Mouse (Mus musculus) yolk sac, embryonic 10.5 days (tissue): Measurements from ENCODE around the gene Olfr814.
"Not testable (repeated sequence)": the region's sequence is repeated elsewhere in the genome, so short reads cannot be mapped to it uniquely, and the experiment has no call there.

Source experiments
- DNase-seq: peaks from one replicate; pipeline ENCODE4 v3.0.0-alpha.2; 2017; ENCODE audit warnings: low spot score

Gene Olfr814

GRCm38 (mm10) chr10:129879751-129880150, at the start of gene Olfr814:
Olfr814 (minus strand) TSS chr10:129879851.
- DNase-seq, result not testable (repeated sequence)

- no peak for DNase-seq
Measured at GRCm38 (mm10) chr10:129915497-129915896, 35.8 kb upstream of the Olfr814 start, which contains the start of gene Olfr816. Olfr816 (minus strand) TSS chr10:129915597.

GRCm38 (mm10) chr10:129905767-129906166, 26.1 kb upstream of the Olfr814 start, which contains the start of gene Olfr815:
Olfr815 (minus strand) TSS chr10:129905867.
- DNase-seq, result not testable (repeated sequence)

- no peak for DNase-seq
Measured at GRCm38 (mm10) chr10:129885934-129886333, 6.3 kb upstream of the Olfr814 start.

- not testable (repeated sequence) for DNase-seq
Measured at GRCm38 (mm10) chr10:129885496-129885895, 5.8 kb upstream of the Olfr814 start.

GRCm38 (mm10) chr10:129855067-129855466, 24.6 kb downstream of the Olfr814 start, which contains the start of gene Olfr813:
Olfr813 (plus strand) TSS chr10:129855367.
- DNase-seq, result no peak

- DNase-seq, result no peak
Measured at GRCm38 (mm10) chr10:129847343-129847742, 32.3 kb downstream of the Olfr814 start.

- no peak for DNase-seq
Measured at GRCm38 (mm10) chr10:129845994-129846393, 33.7 kb downstream of the Olfr814 start, which contains the start of gene Olfr812. Olfr812 (minus strand) TSS chr10:129846094.
